Mouse (Mus musculus) C2C12 (cell line): ENCODE data around the gene Hsp90b1.

Source experiments
- CTCF ChIP-seq: IDR thresholded peaks from one replicate; pipeline ENCODE4 v1.5.1; 2011; ENCODE audit not compliant: control insufficient read depth, insufficient read depth, insufficient read length
- MYOG ChIP-seq: IDR thresholded peaks from one replicate; pipeline ENCODE4 v1.6.1; 2011; ENCODE audit not compliant: control insufficient read depth, insufficient read length; ENCODE audit errors: extremely low read depth

- TF ChIP-seq CTCF (no peak), MYOG (no peak)
These were observed 619 bp downstream of the Hsp90b1 start for GRCm38 (mm10) chr10:86704589-86705191.
